Mouse (Mus musculus) heart, postnatal 14 days (tissue): ENCODE data around the gene Fam163b. TPM values are rescaled to one million over a fixed set of nuclear protein-coding genes. Genes with fewer than 3 reads are reported as not detected.

ENCODE experiments used
- DNase-seq, 2 experiments: peaks; one replicate each; pipeline ENCODE4 v3.0.0; 2021 to 2022
- intact Hi-C: fragments of 180-260 bp; cut with DNase I; formaldehyde crosslinking; loops from one replicate; pipeline ENCODE4 v1.15.1; 2025
- total RNA-seq, 2 experiments: library from RNA; stranded (reverse); gene quantifications; 2 replicates each; pipeline ENCODE4 v1.2.3; 2021

Gene Fam163b
- total RNA-seq, 2 experiments from 2014 or later = 0.38 to 0.51 TPM

DNA sequence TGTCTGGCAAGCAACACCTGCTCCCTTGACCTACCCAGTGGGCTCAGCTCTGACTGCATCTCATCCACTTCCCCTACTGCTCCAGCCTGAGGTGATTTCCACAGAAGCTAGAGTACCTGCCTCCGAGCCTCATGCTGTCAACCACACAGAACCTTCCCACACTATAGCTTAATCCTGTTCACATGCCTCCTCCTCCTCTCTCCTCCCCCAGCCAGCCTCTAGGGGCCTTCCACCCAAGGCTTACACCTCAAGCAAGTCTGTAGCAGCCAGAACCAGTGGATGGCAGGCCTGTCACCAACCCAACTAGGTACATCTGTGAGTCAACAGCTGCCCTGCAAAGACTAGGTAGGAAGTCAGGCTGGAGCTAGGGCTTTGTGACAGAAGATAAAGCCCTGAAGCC lies 5.5 kb downstream of the Fam163b start:
- intact Hi-C loops = no loop called here
- no peak for DNase-seq

DNA sequence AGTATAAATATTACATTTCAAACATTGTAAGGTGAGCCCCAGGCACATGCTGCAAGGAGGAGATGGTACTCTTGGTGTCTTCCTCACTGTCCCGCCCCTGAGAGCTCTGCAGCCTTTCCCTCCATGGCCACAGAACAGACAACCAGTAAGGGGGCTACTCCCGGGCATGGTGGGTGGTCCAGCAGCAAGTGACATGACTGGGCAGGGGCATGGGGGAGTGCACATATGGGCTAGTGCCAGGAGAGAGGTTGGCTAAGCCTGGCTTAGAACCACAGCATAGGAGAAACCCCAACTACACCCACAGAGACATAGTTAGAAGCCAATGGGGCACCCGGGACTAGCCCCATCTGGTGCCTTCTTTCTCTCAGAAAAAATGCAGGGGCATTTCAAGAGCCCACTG lies 6.0 kb downstream of the Fam163b start:
- DNase-seq = no peak
- intact Hi-C loops = no loop called here

DNA sequence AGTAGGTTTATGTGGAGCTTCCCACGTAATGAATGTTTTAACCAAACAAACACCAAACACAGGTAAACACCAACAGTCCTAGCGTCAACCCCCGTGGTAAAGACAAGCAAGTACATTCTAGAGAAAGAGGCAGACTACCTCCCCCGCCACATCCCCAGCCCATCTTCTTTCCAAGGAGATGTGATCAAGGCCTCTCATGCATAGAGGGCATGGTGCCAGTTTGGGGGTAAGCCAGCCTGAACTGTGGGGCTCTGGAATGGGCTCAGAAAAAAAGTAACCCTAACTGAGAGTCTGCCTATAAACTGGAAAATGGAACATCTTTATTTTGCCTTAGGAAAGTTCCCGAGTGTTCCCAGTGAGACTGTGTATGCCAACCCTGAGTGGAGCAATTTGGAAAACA lies 6.4 kb downstream of the Fam163b start:
- no peak for DNase-seq
- intact Hi-C loops = no loop called here

DNA sequence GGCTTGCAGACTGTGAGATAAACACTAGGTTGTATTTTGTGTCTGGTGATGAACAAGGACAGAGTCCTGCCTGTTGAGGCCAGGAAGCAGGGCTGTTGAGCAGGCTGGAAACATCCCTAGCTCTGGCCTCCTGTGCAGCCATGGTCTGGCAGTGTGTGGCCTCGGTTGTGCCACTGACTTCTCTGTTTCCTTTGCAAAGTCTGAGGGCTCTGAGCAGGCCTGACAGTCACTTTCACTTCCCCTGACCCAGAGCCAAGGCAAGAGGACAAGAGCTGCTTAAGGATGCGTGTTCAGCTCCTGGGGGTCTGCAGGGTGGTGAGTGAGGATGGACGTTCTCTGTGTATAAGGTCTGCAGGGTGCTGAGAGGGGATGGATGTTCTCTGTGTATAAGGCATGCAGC lies 13.3 kb downstream of the Fam163b start:
- intact Hi-C loops = loop anchor here (5.0 kb wide), 1 partner anchor 63 kb away; no protein-coding TSS in a partner anchor
- no peak for DNase-seq

DNA sequence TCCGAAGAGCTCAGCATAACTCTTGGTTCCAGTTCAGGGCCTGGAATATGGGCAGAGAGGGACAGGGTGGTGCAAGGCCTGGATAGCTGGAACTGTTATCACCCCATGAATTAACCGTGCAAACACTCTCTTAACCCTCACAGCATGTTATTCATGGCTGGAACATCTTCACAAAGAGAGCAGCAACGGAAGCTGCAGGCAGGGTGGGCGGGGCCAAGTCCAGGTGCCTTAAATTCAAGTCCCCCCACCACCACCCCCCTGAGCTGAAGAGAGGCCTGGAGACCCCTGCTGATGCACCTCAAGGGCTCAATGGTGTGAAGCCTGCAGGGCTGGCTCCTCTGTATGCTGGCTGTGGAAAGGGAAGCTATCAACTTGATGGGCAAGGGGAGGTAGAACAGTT lies 15.8 kb downstream of the Fam163b start:
- intact Hi-C loops = loop anchor here (2.0 to 5.0 kb wide), 2 partner anchors 66 to 108 kb away; no protein-coding TSS in a partner anchor
- no peak for DNase-seq

DNA sequence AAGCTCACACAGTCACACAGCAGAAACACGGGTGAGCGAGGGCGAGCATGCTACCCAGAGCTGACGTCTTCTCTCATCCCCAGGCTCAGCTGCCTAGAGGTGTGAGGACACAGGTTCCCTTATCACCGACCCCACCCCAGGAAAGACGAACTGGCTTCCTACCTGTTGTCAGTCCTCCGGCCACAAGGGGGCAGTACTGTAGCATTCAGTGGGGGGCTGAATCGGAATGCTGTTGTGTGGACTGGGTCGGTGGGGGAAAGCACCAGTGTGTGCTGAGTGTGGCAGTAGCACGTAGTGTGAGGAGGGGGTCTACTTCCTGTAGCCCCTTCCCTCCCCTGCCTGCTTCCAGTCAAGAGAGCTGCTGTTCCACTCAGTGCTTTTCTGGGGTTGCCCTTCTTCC lies 16.3 kb downstream of the Fam163b start:
- DNase-seq = peak; percentile 58 to 76
- intact Hi-C loops = loop anchor here (2.0 to 5.0 kb wide), 2 partner anchors 66 to 109 kb away; no protein-coding TSS in a partner anchor

DNA sequence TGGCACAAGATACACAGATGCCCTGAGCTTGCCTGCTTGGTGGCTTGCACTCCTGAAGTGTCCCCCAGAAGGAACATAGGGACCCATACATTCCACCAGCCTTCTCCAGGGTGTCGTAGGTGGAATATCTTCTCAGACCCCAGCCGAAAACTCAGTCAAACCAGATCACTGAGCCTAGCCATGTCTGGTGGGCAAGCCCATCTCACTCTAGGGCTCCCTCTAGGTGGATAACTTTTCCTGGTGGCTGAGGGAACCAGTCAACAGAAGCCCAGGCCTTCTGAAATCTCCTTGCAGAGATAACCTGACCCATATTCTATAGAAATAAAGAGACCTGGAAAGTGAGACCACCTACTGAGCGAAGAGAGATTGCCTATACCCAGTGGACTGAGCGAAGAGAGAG lies 19.2 kb downstream of the Fam163b start:
- DNase-seq = no peak

DNA sequence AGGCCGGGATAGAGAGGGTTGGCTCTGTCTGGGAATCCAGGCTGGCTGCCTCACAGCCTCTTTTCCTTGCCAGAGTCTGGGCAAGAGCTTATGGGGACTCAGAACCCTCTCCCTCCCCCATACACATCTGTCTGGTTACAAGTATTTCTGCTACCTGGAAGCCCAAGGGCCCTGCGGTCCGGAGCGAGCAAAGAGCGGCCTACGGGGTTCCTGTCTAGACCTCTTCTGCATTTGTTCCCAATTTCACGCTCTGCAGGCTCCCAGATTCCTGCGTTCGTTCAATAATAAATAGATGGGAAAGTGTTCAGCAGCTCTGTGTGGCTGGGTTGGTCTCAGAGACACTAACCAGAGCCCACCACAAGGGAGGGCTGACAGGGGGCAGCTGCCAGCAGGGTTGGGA lies 19.7 kb downstream of the Fam163b start:
- no peak for DNase-seq
- intact Hi-C loops = no loop called here

More for the DNA sequence above, 19.2 kb downstream of the Fam163b start:
- intact Hi-C loops = no loop called here

DNA sequence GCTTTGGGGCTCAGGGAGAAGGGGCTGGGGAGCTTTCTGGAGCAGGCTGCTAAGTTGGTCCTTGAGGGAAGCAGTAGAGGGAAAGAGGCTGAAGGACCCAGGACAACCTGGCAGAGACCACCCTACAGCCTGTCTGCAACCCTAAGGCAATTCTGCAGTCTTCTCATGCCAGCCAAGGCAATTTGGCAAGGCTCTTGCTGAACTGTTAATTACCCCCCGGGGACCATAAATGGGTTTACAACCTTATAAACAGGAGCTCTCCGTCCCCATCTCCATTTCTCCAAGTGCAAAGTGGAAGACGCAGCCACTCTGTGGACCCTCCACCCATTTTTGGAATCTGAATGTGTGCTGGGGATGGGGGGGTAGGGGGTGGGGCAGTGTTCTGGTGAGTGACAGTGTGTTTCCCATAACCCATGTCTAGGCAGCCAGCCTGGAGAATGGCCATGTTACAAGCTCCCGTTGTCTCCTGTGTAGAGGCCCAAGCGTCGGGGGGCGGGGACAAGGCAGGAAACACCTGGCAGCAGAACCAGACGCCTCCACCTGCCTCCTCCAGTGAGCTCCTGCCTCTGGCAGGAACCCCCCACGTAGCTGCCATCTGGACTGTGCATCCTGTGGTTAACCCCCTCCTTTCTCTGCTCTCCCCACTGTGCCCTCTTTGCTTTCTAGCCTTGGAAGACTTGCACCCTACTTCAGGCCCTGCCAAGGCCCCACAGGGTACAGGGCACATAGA lies 20.5 kb downstream of the Fam163b start:
- intact Hi-C loops = loop anchor here (2.0 kb wide), 1 partner anchor 43 kb away; the partner anchor contains the start of gene Adamtsl2
- DNase-seq = peak in 1 of 2 experiments; percentile 21

DNA sequence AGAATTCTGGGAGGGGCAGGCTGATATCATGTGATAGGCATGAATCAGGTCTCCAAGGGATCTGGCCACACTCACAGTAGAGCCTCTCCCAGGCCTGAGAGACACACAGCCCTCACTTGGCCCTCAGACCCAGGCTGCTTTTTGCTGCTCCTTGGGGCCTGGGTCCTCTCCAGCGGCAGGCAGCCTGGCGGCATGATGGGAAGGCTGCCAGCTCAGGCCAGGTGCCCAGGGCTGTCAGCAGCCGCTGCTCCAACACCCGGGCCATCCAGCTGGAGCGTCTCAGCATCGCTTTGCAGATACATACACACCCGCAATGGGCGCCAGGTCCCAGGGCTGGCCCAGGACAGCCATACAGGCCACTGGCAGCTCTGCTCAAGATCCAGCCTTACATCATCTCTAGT lies 22.1 kb downstream of the Fam163b start:
- peak; percentile 84 to 88 for DNase-seq
- intact Hi-C loops = loop anchor here (2.0 kb wide), 1 partner anchor 41 kb away; the partner anchor contains the start of gene Adamtsl2

DNA sequence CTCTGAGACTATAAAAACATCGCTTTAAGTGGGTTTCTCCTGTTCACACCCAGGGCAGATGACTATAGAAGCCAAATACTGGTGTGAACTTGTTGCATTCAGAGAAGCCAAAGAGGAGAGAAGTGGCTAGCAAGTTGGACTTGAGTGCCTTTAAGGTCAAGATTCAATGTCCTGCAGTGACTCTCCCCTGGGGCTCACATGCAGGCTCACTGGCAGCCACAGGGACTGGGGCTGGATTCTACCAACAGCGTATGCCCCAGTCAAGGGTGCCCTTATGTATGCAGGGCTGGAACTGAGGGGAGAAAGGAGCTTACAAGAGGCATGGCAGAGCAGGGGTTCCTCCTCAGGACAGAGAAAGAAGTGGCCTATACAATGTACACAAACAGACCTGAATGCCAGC lies 22.5 kb downstream of the Fam163b start:
- intact Hi-C loops = loop anchor here (2.0 kb wide), 2 partner anchors 41 to 77 kb away; partner anchors contain the start of gene Adamtsl2
- peak in 1 of 2 experiments; percentile 24 for DNase-seq

DNA sequence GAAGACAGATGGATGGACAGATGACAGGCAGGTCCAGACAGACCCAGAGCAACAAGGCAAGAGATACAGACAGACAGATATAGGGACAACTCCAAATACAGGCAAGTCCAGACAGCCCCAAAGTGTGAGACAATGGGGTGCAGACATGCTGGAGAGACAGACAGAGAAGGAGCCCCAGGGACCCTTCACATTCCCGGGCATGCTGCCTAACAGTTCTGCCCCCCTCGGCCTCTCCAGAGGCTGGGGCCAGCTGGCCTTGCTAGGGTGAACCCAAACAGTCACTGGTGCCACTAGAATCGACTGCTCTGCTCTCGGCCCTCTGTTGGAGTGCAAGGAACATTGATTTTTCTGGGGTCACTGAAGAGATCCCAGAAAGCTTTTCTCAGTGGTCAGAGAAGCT lies 23.8 kb downstream of the Fam163b start:
- intact Hi-C loops = loop anchor here (2.0 kb wide), 1 partner anchor 76 kb away; no protein-coding TSS in a partner anchor
- DNase-seq = peak in 1 of 2 experiments; percentile 22

DNA sequence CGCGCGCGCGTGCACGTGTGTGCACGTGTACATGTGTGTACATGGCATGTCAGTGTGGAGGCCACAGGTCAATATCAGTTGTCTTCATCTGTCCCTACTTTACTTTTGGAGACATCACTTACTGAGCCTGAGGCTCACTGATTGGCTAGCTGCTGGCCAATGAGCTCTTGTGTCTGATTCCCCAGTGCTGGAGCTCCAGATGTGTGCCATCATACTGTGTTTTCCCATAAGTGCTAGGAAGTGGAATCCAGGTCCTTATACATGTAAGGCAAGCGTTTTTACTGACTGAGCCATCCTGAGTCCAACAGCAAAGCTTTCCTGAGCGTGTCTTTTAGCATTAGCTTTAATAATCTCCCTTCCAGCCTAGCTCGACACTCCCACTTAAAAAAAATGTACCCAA lies 28.1 kb downstream of the Fam163b start:
- DNase-seq = no peak
- intact Hi-C loops = no loop called here

DNA sequence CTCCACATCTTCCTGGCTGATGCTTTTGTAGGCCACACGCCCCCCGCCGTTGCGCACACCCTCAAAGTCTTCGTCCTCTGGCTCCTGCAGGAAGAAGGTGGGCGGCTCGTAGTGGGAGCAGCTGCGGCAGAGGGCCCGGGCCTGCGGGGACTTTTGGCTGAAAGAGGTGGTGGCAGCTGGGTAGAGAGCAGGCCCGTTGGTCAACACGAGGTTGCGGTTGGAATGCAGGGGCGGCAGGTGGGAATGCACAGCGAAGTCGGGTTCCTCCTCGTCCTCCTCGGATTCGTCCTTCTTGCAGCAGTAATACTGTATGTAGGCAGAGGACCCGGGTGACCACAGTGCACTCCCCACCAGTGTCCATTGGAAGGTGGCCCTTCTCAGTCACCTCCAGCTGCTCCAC lies 29.7 kb downstream of the Fam163b start:
- intact Hi-C loops = no loop called here
- DNase-seq = no peak

DNA sequence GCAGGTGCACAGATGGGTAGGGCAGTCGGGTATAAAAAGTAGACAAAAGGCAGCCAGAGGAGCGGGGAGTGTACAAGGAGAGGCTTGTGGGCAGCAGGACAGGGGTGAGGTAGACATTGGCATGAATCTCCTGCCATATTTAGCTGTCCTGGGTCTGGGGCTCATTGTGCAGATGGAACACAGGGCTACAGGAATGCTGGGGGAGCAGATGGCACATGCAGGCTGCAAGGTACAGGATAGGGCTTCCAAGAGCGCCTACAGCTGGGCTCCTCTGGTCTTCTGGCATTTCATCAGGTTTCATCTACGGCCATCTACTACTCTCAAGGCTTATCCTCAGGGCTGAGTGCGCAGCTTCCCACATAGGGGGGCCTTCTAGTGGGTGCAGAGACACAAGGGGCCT lies 33.2 kb downstream of the Fam163b start:
- no peak for DNase-seq
- intact Hi-C loops = no loop called here

DNA sequence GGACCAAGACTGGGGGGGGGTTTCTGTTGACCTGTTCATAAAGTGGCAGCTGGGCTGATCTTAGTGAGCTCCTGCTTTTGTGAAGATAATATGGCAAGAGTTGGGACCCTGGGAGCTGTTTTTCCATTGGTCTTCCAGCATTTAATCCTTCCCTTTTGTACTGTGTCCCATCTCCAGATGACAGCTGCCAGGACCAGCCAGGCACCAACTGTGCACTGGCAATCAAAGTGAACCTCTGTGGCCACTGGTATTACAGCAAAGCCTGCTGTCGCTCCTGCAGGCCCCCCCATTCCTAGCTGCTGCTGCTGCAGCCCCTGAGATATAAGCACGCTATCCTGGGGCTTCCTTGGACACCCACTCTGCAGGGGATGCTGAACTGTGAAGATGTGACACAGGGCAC lies 34.1 kb downstream of the Fam163b start:
- intact Hi-C loops = no loop called here
- DNase-seq = no peak

DNA sequence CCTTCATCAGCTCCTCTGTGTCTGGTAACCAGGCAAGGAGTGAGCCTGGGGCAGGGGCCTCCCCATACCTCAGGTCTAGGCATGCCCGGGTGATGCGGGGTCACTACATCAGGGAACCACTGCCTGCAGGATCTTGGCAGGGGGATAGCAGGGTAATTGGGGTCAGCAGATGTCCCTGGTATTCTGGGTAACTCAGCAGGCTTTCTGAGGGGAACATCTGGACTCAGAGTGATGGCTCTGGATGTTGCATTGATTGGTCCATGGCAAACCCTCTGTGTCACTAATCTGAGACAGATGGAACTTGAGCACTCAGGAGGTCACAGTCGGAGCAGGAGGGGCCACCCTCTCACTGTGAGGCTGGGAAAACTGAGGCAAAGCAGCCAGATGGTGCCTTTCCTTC lies 35.5 kb downstream of the Fam163b start:
- no peak for DNase-seq
- intact Hi-C loops = no loop called here

DNA sequence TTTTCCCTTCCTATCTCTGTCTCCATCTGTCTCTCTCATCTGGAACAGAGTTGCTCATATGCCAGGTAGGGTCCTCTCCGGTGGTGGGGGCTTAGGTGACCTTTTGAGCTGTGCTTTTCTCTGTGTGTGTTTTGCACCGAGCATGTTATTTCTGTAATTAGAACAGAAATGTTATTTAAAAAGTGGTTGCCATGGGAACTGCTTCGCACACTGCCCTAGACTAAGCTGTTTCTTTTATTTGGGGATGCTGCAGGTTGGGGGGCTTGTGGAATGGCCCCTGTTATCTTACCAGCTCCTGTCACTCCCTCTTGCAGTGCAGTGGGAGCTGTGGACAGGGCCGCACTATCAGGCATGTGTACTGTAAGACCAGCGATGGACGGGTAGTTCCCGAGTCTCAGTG lies 38.7 kb downstream of the Fam163b start:
- no peak for DNase-seq
- intact Hi-C loops = no loop called here

DNA sequence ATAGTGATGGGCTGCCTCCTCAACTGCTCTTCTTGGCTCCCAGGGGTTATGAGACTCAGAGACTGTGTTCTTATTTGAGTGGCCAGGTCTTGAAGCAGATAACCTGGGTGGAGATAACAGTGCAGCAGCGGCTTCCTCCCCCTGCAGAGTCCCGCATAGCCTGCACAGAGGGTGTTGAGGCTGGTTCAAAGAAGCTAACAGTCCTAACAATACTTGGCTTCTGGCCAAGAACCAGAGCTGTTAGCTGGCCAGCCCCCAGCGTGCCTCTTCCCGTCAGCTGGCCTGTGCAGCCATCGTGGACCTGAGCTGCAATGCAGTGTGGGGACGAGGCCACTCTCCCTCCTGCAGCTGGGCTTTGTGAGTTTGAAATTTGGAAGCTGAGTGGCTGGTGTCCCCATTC lies 44.5 kb downstream of the Fam163b start:
- intact Hi-C loops = no loop called here
- DNase-seq = peak; percentile 66 to 73

DNA sequence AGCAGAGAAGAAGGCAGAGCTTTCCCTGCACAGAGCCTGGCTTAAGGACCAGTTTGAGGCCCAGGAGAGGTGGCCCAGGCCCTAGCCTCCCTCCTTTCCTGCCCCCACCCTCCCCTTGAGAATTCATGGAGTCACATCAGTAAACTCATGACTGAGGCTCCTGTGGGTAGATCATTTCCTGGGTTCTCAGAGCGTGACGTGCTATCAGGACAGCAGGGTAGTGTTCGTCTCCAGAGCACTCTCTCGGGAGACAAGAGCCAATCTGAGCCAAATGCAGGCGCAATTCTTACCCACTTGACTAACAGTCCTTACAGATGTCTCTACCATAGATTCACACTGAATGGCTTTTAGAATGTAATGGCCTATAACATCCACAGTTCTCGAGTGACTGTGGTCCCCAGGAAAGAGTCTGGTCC lies 45.0 kb downstream of the Fam163b start:
- intact Hi-C loops = no loop called here

DNA sequence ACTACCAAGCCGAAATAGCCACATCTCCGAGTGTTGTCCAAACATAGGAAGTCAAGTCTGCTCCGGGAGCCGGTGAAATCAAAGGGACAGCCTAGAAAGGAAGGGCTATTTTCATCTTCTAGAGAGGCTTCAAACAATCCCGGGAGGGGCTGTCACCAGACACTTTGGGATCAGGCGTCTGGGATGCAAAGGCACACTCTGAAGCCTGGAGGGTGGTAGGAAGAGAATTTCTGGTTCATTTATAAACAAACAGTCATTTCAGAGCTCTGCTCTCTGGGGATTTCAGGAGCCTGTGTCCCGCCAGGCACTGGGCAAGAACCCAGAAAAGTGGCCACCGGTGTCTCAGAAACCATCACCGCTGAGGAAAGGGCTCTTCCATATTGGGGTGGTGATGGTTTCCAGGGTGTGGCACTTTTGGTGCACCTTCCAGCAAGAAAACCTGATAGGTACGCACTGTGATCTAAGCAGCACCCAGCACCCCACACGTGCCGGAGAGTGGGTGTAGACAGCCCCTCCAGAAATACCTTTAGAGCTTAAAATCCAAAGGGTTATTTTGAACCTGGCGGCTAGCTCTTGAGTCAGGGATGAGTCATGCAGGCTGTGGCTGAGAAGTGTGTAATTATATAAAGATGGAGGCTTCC lies 45.8 kb downstream of the Fam163b start:
- intact Hi-C loops = no loop called here
- no peak for DNase-seq

More for the DNA sequence above, 45.0 kb downstream of the Fam163b start:
- no peak for DNase-seq

DNA sequence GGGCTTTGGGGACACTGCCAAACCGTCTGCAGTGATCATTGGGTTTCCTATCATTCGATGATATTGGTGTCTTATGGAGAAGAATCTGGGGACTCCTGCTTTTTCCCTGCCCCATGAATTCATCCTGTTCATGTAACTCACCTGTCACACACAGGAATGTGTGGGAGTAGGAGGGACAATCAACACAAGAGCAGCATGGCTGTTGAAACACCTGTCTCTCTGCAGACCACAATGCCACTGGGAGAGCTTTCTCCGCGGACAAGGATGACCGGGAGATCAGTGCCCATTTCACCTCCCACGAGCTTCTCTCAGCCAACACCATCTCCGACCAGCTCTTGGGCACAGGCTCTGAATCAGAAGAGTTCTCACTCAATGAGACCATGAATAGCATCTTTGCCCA lies 47.1 kb downstream of the Fam163b start:
- intact Hi-C loops = no loop called here

More for the DNA sequence above, 47.1 kb downstream of the Fam163b start:
- DNase-seq = no peak
